Mouse (Mus musculus): ENCODE results near the gene Prg2.

The Prg2 gene

GRCm38 (mm10) chr2:84961901-84962300 is 18.4 kb upstream of the Prg2 start:
- DNase-seq (ENCODE audit: low read depth, low spot score): no peak

- DNase-seq (ENCODE audit: low read depth, low spot score): peak; percentile 31
Measured at GRCm38 (mm10) chr2:84962906-84963507, 17.3 kb upstream of the Prg2 start.

GRCm38 (mm10) chr2:84964111-84964801 is 16.0 kb upstream of the Prg2 start:
- no peak for DNase-seq (ENCODE audit: low read depth, low spot score)

GRCm38 (mm10) chr2:84967318-84967991 is 12.8 kb upstream of the Prg2 start:
- peak; percentile 39 for DNase-seq (ENCODE audit: low read depth, low spot score)

GRCm38 (mm10) chr2:84975580-84975979 is 4.7 kb upstream of the Prg2 start:
- no peak for DNase-seq (ENCODE audit: low read depth, low spot score)

- DNase-seq (ENCODE audit: low read depth, low spot score): no peak
Measured at GRCm38 (mm10) chr2:84987930-84988329, 7.7 kb downstream of the Prg2 start, which contains the start of gene Prg3. Gene Prg3 (plus strand): TSS chr2:84988215.

- DNase-seq (ENCODE audit: low read depth, low spot score): peak; percentile 14
Measured at GRCm38 (mm10) chr2:84996376-84996775, 16.1 kb downstream of the Prg2 start.

GRCm38 (mm10) chr2:84999486-85000181 is 19.4 kb downstream of the Prg2 start:
- DNase-seq (ENCODE audit: low read depth, low spot score): no peak

- DNase-seq (ENCODE audit: low read depth, low spot score): peak; percentile 95
Measured at GRCm38 (mm10) chr2:85001497-85001896, 21.2 kb downstream of the Prg2 start.

GRCm38 (mm10) chr2:85002575-85002974 is 22.3 kb downstream of the Prg2 start:
- DNase-seq (ENCODE audit: low read depth, low spot score): peak; percentile 53

GRCm38 (mm10) chr2:85004341-85004740 is 24.1 kb downstream of the Prg2 start:
- DNase-seq (ENCODE audit: low read depth, low spot score): peak; percentile 50

GRCm38 (mm10) chr2:85006600-85006999 is 26.3 kb downstream of the Prg2 start:
- no peak for DNase-seq (ENCODE audit: low read depth, low spot score)

GRCm38 (mm10) chr2:85007729-85008128 is 27.5 kb downstream of the Prg2 start:
- peak; percentile 76 for DNase-seq (ENCODE audit: low read depth, low spot score)

GRCm38 (mm10) chr2:85009212-85009611 is 29.0 kb downstream of the Prg2 start:
- no peak for DNase-seq (ENCODE audit: low read depth, low spot score)

- DNase-seq (ENCODE audit: low read depth, low spot score): no peak
Measured at GRCm38 (mm10) chr2:85011906-85012604, 31.8 kb downstream of the Prg2 start.

GRCm38 (mm10) chr2:85012679-85013078 is 32.4 kb downstream of the Prg2 start:
- no peak for DNase-seq (ENCODE audit: low read depth, low spot score)

- DNase-seq (ENCODE audit: low read depth, low spot score): no peak
Measured at GRCm38 (mm10) chr2:85013826-85014587, 33.7 kb downstream of the Prg2 start.

- DNase-seq (ENCODE audit: low read depth, low spot score): no peak
Measured at GRCm38 (mm10) chr2:85014588-85014982, 34.3 kb downstream of the Prg2 start.

- peak; percentile 73 for DNase-seq (ENCODE audit: low read depth, low spot score)
Measured at GRCm38 (mm10) chr2:85022043-85022442, 41.8 kb downstream of the Prg2 start.

- DNase-seq (ENCODE audit: low read depth, low spot score): no peak
Measured at GRCm38 (mm10) chr2:85026178-85026577, 45.9 kb downstream of the Prg2 start.

- no peak for DNase-seq (ENCODE audit: low read depth, low spot score)
Measured at GRCm38 (mm10) chr2:85027281-85027680, 47.0 kb downstream of the Prg2 start.
